Mouse (Mus musculus): ENCODE results near the gene Galm.

Galm gene

DNA sequence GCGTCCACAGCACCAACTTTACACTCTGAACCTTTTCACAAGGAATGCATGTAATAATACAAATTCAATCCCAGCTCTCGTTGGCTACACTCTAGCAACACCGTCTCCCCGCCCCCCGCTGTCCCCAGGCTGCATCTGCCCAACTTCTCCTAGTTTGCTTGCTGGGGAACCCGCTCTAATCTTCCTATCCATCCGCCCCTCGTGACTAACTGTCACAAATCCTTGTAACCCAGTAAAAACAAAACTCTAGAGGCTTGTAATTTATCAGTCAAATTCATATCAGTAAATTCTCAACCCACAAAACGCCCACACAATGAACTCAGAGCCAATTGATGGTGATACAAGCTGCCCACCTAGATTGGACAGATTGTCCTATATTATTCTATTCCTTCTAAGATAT is 93.9 kb downstream of the Galm start:
- peak; percentile 83 for DNase-seq

GRCm38 (mm10) chr17:80221890-80222628 is 94.8 kb downstream of the Galm start:
- DNase-seq: peak; percentile 72

DNA sequence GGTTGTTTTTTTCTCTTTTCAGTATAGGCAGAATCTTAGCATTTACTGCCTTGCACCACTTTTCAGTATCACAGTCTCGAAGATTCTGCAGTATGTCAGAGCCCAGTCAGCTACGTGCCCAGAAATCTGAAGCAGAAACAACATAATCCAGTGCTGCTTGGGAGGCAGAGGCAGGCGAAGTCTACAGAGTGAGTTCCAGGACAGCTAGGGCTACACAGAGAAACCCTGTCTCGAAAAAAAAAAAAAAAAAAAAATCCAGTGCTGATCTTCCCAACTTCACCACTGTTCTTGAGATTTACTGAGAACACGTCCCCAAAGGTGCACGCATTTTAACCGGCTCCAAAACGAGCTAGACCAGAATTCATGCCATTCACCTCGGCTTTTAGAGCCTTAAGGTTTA is 96.6 kb downstream of the Galm start:
- peak; percentile 78 for DNase-seq

DNA sequence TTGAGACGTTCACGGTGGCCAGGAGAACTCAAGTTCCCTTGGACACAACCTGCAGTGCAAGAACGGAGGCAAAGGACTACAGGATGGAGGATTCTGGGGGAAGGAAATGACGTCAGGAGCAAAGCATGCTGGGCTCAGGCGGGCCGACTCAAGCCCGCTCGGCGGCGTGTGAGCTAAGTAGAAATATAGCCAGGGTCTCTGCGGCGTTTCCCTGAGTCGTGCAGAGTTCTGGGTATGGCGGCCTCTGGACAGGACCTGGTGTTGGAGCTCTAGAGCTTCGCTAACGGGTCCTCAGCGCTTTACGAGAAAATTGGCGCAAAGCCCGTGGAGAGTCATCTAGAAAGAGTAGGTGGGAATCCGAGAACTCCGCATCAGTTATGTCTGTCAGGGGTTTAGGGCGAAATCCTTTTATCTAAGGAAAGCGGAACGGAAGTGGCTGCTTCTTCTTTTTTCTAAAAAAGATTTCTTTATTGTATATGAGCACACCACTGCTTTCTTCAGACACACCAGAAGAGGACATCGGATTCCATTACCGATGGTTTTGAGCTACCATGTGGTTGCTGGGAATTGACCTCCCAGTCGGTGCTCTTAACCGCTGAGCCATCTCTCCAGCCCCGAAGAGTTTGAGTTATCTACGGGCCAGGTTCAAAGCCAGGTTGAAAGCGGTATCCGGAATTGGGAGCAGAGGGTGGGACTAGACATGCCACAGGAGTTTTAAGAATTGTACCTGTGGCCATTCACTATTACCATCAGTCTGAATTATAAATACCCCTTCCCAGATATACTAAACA is 97.2 kb downstream of the Galm start, which contains the start of gene Gemin6:
Gene Gemin6, plus strand, starts transcription at position 116 of the 791 bp plus-strand sequence.
- peak; percentile 99 for DNase-seq

DNA sequence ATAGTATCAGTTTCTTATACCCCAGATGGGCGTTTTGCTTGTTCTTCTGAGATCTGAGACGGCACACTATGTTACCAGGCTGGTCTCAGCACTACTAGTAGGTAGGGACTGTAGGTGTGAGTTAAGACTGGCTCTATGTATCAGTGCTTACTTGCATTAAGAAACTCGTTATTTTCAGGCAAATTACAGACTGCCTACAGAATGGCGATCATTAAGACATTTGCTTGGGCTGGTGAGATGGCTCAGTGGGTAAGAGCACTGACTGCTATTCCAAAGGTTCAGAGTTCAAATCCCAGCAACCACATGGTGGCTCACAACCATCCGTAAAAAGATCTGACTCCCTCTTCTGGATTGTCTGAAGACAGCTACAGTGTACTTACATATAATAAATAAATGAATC is 97.9 kb downstream of the Galm start:
- peak; percentile 34 for DNase-seq

DNA sequence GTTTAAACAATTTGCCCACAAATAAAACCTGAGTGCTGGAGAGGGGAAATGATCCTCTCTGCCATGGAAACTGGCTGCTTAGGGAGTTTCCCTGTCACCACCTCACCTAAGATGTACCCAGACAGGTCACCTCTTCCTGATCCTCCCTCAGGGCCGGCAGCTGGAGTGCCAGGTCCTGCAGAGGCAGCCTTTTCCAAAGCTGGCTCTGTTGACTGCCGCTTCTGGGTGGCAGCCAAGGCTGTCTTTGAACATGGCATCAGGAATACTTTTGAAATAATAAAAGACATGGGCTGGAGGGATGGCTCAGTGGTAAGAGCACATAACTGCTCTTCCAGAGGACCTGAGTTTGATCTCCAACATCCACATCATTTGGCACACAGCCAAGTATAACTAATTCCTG is 102.1 kb downstream of the Galm start:
- peak; percentile 85 for DNase-seq

DNA sequence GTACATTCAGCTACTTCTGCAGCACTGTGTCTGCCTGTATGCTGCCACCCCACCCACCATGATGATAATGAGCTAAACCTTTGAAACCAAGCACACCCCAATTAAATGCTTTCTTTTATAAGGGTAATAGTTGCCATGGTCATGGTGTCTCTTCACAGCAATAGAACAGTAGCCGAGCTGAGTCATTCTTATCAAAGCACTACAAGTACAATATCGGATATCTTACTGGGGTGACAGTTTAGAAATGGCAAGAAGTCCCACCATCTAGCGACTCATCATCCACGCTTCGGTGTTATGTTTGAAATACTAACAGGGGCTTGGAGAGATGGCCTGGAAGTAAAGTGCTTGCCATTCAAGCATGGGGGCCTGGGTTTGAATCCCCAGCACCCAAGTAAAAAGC is 106.6 kb downstream of the Galm start:
- peak; percentile 51 for DNase-seq

DNA sequence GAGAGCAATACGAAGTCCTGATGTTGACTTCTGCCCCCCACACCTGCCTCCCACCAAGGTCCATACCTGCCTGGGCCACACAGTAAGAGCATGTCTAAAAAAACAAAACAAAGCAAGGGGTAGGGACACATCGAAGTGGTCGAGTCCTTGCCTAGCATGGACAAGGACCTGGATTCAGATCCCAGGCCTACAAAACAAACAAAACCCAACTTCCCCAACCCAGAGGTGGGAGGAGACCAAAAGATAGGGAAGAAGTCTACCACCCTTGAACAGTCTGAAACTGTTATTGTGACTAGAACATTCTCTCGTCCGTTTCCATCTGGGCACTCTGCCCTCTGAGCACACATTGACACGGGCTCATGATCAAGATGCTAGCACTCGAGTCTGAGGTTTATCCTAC is 107.1 kb downstream of the Galm start:
- peak; percentile 83 for DNase-seq
